Mouse (Mus musculus) left cerebral cortex, adult 11 months (tissue): ENCODE measurements around the gene Zglp1.

Experiments used
- DNase-seq: peaks from one replicate; pipeline ENCODE4 v3.0.0; 2022; ENCODE audit warnings: low spot score

Zglp1 gene

GRCm38 (mm10) chr9:21026849-21027248 lies 40.0 kb downstream of the Zglp1 start:
- no peak for DNase-seq

GRCm38 (mm10) chr9:21025258-21025810 lies 41.6 kb downstream of the Zglp1 start:
- no peak for DNase-seq

- DNase-seq = no peak
Observed at GRCm38 (mm10) chr9:21022726-21023125, 44.2 kb downstream of the Zglp1 start.

GRCm38 (mm10) chr9:21022288-21022687 lies 44.6 kb downstream of the Zglp1 start:
- no peak for DNase-seq

- no peak for DNase-seq
Observed at GRCm38 (mm10) chr9:21021363-21021762, 45.5 kb downstream of the Zglp1 start.

- no peak for DNase-seq
Observed at GRCm38 (mm10) chr9:21018600-21018999, 48.3 kb downstream of the Zglp1 start.

GRCm38 (mm10) chr9:21017177-21017575 lies 49.7 kb downstream of the Zglp1 start:
- DNase-seq = no peak

GRCm38 (mm10) chr9:21016331-21017176 lies 50.3 kb downstream of the Zglp1 start:
- DNase-seq = no peak

GRCm38 (mm10) chr9:21015571-21016130 lies 51.2 kb downstream of the Zglp1 start, which contains the start of gene Icam1:
Gene Icam1 (plus strand): TSS chr9:21015985.
- DNase-seq = no peak

GRCm38 (mm10) chr9:21014691-21015570 lies 52.0 kb downstream of the Zglp1 start:
- no peak for DNase-seq
